Mouse (Mus musculus) liver, postnatal 0 days (tissue): ENCODE measurements around the gene Gm49378.

ENCODE experiments used
- CTCF ChIP-seq: sonication (generic); IDR thresholded peaks from 2 replicates; pipeline ENCODE4 v1.5.1; 2016; ENCODE audit warnings: antibody characterized with exemption, low read depth
- EP300 ChIP-seq: IDR thresholded peaks from 2 replicates; pipeline ENCODE4 v1.6.1; 2016; ENCODE audit warnings: antibody characterized with exemption, low read depth, mild to moderate bottlenecking

DNA sequence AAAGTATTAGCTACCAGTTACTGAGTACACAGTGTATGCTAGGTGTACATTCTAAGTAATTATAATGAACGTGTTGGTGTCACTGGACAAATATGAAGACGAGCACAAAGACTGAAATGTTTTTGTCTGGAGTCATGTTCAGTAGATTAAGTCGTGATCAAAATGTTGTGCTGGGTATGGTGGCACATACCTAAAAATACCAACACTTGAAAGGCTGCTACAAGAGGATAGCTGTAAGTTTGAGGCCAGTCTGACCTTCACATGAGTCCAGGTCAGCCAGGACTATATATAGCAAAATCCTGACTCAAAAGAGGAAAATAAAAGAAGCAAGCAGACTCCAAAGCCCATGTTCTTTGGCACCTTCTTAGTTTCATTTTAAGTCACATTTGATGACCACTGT, 19.2 kb upstream of the Gm49378 start:
- TF ChIP-seq CTCF (no peak), EP300 (no peak)
